Mouse (Mus musculus) spleen, adult 2 months (tissue): ENCODE data around the gene Ly6g6e. TPM values are rescaled to one million over a fixed set of nuclear protein-coding genes. Genes with fewer than 3 reads are reported as not detected.

Experiments used
- DNase-seq, 2 experiments: peaks; one replicate each; pipeline versions ENCODE4 v3.0.0 to v3.0.0-alpha.2; 2012 to 2021; ENCODE audit warnings: low spot score in 2 of 2, low read depth in 1 of 2
- H3K27ac ChIP-seq: fragments of 200-500 bp; 2 replicates; pipeline ENCODE4 v1.5.1; 2012; ENCODE audit warnings: low read length, inconsistent platforms; ENCODE audit not compliant: insufficient read depth
- H3K27me3 ChIP-seq: fragments of 200-500 bp; 2 replicates; pipeline ENCODE4 v1.6.1; 2012; ENCODE audit warnings: mild to moderate bottlenecking, moderate library complexity, low read length, inconsistent platforms; ENCODE audit not compliant: control insufficient read depth, insufficient read depth
- H3K36me3 ChIP-seq: fragments of 200-500 bp; 2 replicates; pipeline ENCODE4 v1.6.1; 2012; ENCODE audit warnings: mild to moderate bottlenecking, low read length, inconsistent platforms; ENCODE audit not compliant: control insufficient read depth, insufficient read depth
- H3K4me1 ChIP-seq: fragments of 200-500 bp; 2 replicates; pipeline ENCODE4 v1.6.1; 2011; ENCODE audit warnings: inconsistent platforms; ENCODE audit not compliant: control insufficient read depth, insufficient read depth, insufficient read length
- H3K4me3 ChIP-seq: fragments of 200-500 bp; 2 replicates; pipeline ENCODE4 v1.5.1; 2011; ENCODE audit warnings: mild to moderate bottlenecking, inconsistent platforms; ENCODE audit not compliant: insufficient read depth, insufficient read length; ENCODE audit errors: extremely low read depth
- CTCF ChIP-seq: fragments of 200-500 bp; IDR thresholded peaks from 2 replicates; pipeline ENCODE4 v1.5.1; 2011; ENCODE audit warnings: mild to moderate bottlenecking, inconsistent platforms; ENCODE audit not compliant: insufficient read depth, insufficient read length, insufficient replicate concordance; ENCODE audit errors: extremely low read depth
- POLR2A ChIP-seq: fragments of 200-500 bp; IDR thresholded peaks from 2 replicates; pipeline ENCODE4 v1.6.1; 2011; ENCODE audit warnings: low read depth, low read length, inconsistent platforms
- WGBS: fragments of 180-500 bp; shearing (Covaris S2); methylation state at CpG from one replicate; pipeline ENCODE4 v1.1.7; 2018; 5-methylcytosine and 5-hydroxymethylcytosine counted together
- polyA plus RNA-seq: library from polyadenylated mRNA; depleted of rRNA; stranded (reverse); fragments of >200 nt; gene quantifications from 2 replicates; pipeline ENCODE4 v1.2.3, GENCODE M21; 2012

Ly6g6e gene
- polyA plus RNA-seq, 1 experiment: 0.39 TPM

GRCm38 (mm10) chr17:35092403-35093198 lies 15.9 kb downstream of the Ly6g6e start:
- Histone ChIP-seq H3K27me3 (no peaks in the 10 kb centered on the region), H3K4me3 (no peak overlapping the region), H3K27ac (no peak overlapping the region), H3K36me3 (peaks cover 24% of the 10 kb centered on the region), H3K4me1 (peaks cover 5% of the 10 kb centered on the region; the same call in 1 of the 2 replicates)
- TF ChIP-seq POLR2A (no peak), CTCF (no peak)
- WGBS: 90% methylated on average over 14 of the region's 14 CpGs
- DNase-seq: no peak

GRCm38 (mm10) chr17:35094475-35095365 lies 18.0 kb downstream of the Ly6g6e start:
- WGBS: 87% methylated on average over 15 of the region's 15 CpGs
- TF ChIP-seq POLR2A (no peak), CTCF (no peak)
- no peak overlapping the region for H3K4me3 ChIP-seq
- no peak overlapping the region for H3K27ac ChIP-seq
- H3K27me3 ChIP-seq: no peaks in the 10 kb centered on the region
- DNase-seq: no peak
- H3K4me1 ChIP-seq: peaks cover 5% of the 10 kb centered on the region; the same call in 1 of the 2 replicates
- peaks cover 37% of the 10 kb centered on the region for H3K36me3 ChIP-seq

GRCm38 (mm10) chr17:35096597-35096996 lies 19.9 kb downstream of the Ly6g6e start:
- H3K27me3 ChIP-seq: no peaks in the 10 kb centered on the region
- no peaks in the 10 kb centered on the region for H3K4me1 ChIP-seq
- WGBS: 95% methylated on average over 12 of the region's 12 CpGs
- no peak overlapping the region for H3K4me3 ChIP-seq
- no peak overlapping the region for H3K27ac ChIP-seq
- peaks cover 50% of the 10 kb centered on the region for H3K36me3 ChIP-seq
- DNase-seq: no peak
- no peak for TF ChIP-seq POLR2A

- DNase-seq: no peak
- 92% methylated on average over 12 of the region's 12 CpGs for WGBS
- Histone ChIP-seq H3K4me3 (no peak overlapping the region), H3K4me1 (no peaks in the 10 kb centered on the region), H3K27me3 (no peaks in the 10 kb centered on the region), H3K27ac (no peak overlapping the region), H3K36me3 (peaks cover 51% of the 10 kb centered on the region)
- TF ChIP-seq POLR2A (no peak), CTCF (no peak)
These were observed 20.5 kb downstream of the Ly6g6e start for GRCm38 (mm10) chr17:35097164-35097655.

GRCm38 (mm10) chr17:35100196-35100765 lies 23.6 kb downstream of the Ly6g6e start:
- Histone ChIP-seq H3K27me3 (no peaks in the 10 kb centered on the region), H3K4me3 (no peak overlapping the region), H3K4me1 (no peaks in the 10 kb centered on the region), H3K27ac (no peak overlapping the region), H3K36me3 (peaks cover 47% of the 10 kb centered on the region)
- TF ChIP-seq CTCF (no peak), POLR2A (no peak)
- WGBS: 88% methylated on average over 10 of the region's 10 CpGs
- DNase-seq: no peak

GRCm38 (mm10) chr17:35101161-35101560 lies 24.5 kb downstream of the Ly6g6e start:
- no peaks in the 10 kb centered on the region for H3K4me1 ChIP-seq

More at GRCm38 (mm10) chr17:35101161-35101560, 24.5 kb downstream of the Ly6g6e start:
- Histone ChIP-seq H3K36me3 (peaks cover 46% of the 10 kb centered on the region), H3K27me3 (no peaks in the 10 kb centered on the region), H3K4me3 (no peak overlapping the region), H3K27ac (no peak overlapping the region)
- 94% methylated on average over 11 of the region's 11 CpGs for WGBS
- no peak for DNase-seq
- TF ChIP-seq CTCF: no peak
